ENCODE assay signal across 25 mouse cellular contexts in genomic region chr2:31211204-31211603, GRCm38 (mm10). TPM values are rescaled to one million over a fixed set of nuclear protein-coding genes. Genes with fewer than 3 reads are reported as not detected.
DNase-seq lines count a peak whose midpoint lies in the region; ATAC-seq lines count a peak whose summit lies in the region.
"Had no signal": no experiment of that assay in that cellular context is flagged by ENCODE, and none has a peak within 500 bp of the region (broad histone marks: within the 10 kb centered on the region; RNA-seq: fewer than 3 reads in every experiment).

No protein-coding gene starts in this region.

- H3K4me2 ChIP-seq in heart, embryonic 12.5 days, result peak overlapping the region; percentile 21
- H3K4me2 ChIP-seq in hindbrain, embryonic 13.5 days, result no peak overlapping the region
- H3K4me2 ChIP-seq in hindbrain, embryonic 14.5 days (replicated peaks), result no peak overlapping the region
- no peak overlapping the region for H3K4me2 ChIP-seq in midbrain, embryonic 14.5 days (ENCODE audit: low read length)
- H3K4me2 ChIP-seq: embryonic facial prominence, embryonic 13.5 days; hindbrain, embryonic 12.5 days; limb, embryonic 13.5 days; liver, embryonic 12.5 days; neural tube, embryonic 15.5 days had no signal

- peaks cover 92% of the 10 kb centered on the region for H3K4me1 ChIP-seq in heart, embryonic 12.5 days (replicated peaks)
- H3K4me1 ChIP-seq in hindbrain, embryonic 13.5 days (replicated peaks), result peaks cover 42% of the 10 kb centered on the region
- peaks cover 16% of the 10 kb centered on the region for H3K4me1 ChIP-seq in hindbrain, embryonic 14.5 days (replicated peaks; ENCODE audit: control insufficient read depth, insufficient read depth, low read length)
- H3K4me1 ChIP-seq in embryonic facial prominence, embryonic 10.5 days, result peaks cover 14% of the 10 kb centered on the region
- H3K4me1 ChIP-seq in midbrain, embryonic 14.5 days (ENCODE audit: control insufficient read depth, insufficient read depth, low read length), result peaks cover 14% of the 10 kb centered on the region; the same call in 1 of the 2 replicates
- H3K4me1 ChIP-seq: limb, embryonic 13.5 days had no signal

- H3K4me3 ChIP-seq in heart, embryonic 12.5 days, result peak overlapping the region; percentile 6; the same call in 1 of the 2 replicates
- no peak overlapping the region for H3K4me3 ChIP-seq in hindbrain, embryonic 13.5 days
- H3K4me3 ChIP-seq in hindbrain, embryonic 14.5 days (replicated peaks; ENCODE audit: low read length), result no peak overlapping the region
- no peak overlapping the region for H3K4me3 ChIP-seq in embryonic facial prominence, embryonic 10.5 days
- H3K4me3 ChIP-seq in midbrain, embryonic 14.5 days (replicated peaks; ENCODE audit: low read depth, low read length), result no peak overlapping the region
- H3K4me3 ChIP-seq: embryonic facial prominence, embryonic 13.5 days; erythroblast, embryonic 14.5 days; hindbrain, embryonic 12.5 days; limb, embryonic 13.5 days; liver, embryonic 12.5 days; neural tube, embryonic 15.5 days had no signal

- WGBS in heart, embryonic 12.5 days, result 56% methylated on average over 3 of the region's 3 CpGs
- 47% methylated on average over 3 of the region's 3 CpGs for WGBS in hindbrain, embryonic 13.5 days
- WGBS in hindbrain, embryonic 14.5 days, result 60% methylated on average over 3 of the region's 3 CpGs
- 63% methylated on average over 3 of the region's 3 CpGs for WGBS in embryonic facial prominence, embryonic 10.5 days
- WGBS in midbrain, embryonic 14.5 days, result 31% methylated on average over 3 of the region's 3 CpGs

- H3K27me3 ChIP-seq in heart, embryonic 12.5 days (replicated peaks), result no peaks in the 10 kb centered on the region
- no peaks in the 10 kb centered on the region for H3K27me3 ChIP-seq in hindbrain, embryonic 13.5 days
- no peaks in the 10 kb centered on the region for H3K27me3 ChIP-seq in hindbrain, embryonic 14.5 days (ENCODE audit: control insufficient read depth, insufficient read depth, low read length)
- no peaks in the 10 kb centered on the region for H3K27me3 ChIP-seq in embryonic facial prominence, embryonic 10.5 days (replicated peaks; ENCODE audit: low read depth, poor library complexity, severe bottlenecking)
- H3K27me3 ChIP-seq in midbrain, embryonic 14.5 days (ENCODE audit: control insufficient read depth, insufficient read depth, low read length), result no peaks in the 10 kb centered on the region
- H3K27me3 ChIP-seq: CH12.LX; embryonic facial prominence, embryonic 13.5 days; hindbrain, embryonic 12.5 days; limb, embryonic 13.5 days; liver, embryonic 12.5 days; neural tube, embryonic 15.5 days had no signal

- H3K27ac ChIP-seq in heart, embryonic 12.5 days (ENCODE audit: poor library complexity, severe bottlenecking), result peak overlapping the region; percentile 96
- peak overlapping the region; percentile 52; the same call in 1 of the 2 replicates for H3K27ac ChIP-seq in hindbrain, embryonic 13.5 days
- H3K27ac ChIP-seq in hindbrain, embryonic 14.5 days, result no peak overlapping the region
- H3K27ac ChIP-seq in embryonic facial prominence, embryonic 10.5 days (replicated peaks), result peak overlapping the region; percentile 10; the same call in 1 of the 2 replicates
- peak overlapping the region; percentile 61; the same call in 1 of the 2 replicates for H3K27ac ChIP-seq in midbrain, embryonic 14.5 days (replicated peaks; ENCODE audit: low read depth, low read length)
- H3K27ac ChIP-seq: embryonic facial prominence, embryonic 13.5 days; hindbrain, embryonic 12.5 days; limb, embryonic 13.5 days; liver, embryonic 12.5 days; neural tube, embryonic 15.5 days; stomach, postnatal 0 days had no signal

- H3K9ac ChIP-seq in heart, embryonic 12.5 days, result peak overlapping the region; percentile 62
- no peak overlapping the region for H3K9ac ChIP-seq in hindbrain, embryonic 13.5 days
- H3K9ac ChIP-seq in hindbrain, embryonic 14.5 days, result no peak overlapping the region
- no peak overlapping the region for H3K9ac ChIP-seq in midbrain, embryonic 14.5 days (replicated peaks; ENCODE audit: low read length)
- H3K9ac ChIP-seq: embryonic facial prominence, embryonic 13.5 days; hindbrain, embryonic 12.5 days; limb, embryonic 13.5 days; liver, embryonic 12.5 days; neural tube, embryonic 15.5 days had no signal

- ATAC-seq in heart, embryonic 12.5 days (ENCODE audit: insufficient number of reproducible peaks, low FRiP score), result no peak
- ATAC-seq in hindbrain, embryonic 13.5 days (ENCODE audit: low FRiP score), result no peak
- ATAC-seq in hindbrain, embryonic 14.5 days (ENCODE audit: low FRiP score), result no peak
- no peak for ATAC-seq in midbrain, embryonic 14.5 days (ENCODE audit: low FRiP score, low TSS enrichment)
- ATAC-seq: forebrain, embryonic 14.5 days; liver, embryonic 12.5 days had no signal

- intact Hi-C loops in heart, postnatal 14 days (cut with DNase I), result no loop called here

- H3K9me3 ChIP-seq in heart, embryonic 12.5 days (replicated peaks), result no peaks in the 10 kb centered on the region
- H3K9me3 ChIP-seq in hindbrain, embryonic 13.5 days, result no peaks in the 10 kb centered on the region
- no peaks in the 10 kb centered on the region for H3K9me3 ChIP-seq in hindbrain, embryonic 14.5 days (ENCODE audit: control insufficient read depth, low read length)
- no peaks in the 10 kb centered on the region for H3K9me3 ChIP-seq in embryonic facial prominence, embryonic 10.5 days
- H3K9me3 ChIP-seq in midbrain, embryonic 14.5 days (ENCODE audit: control insufficient read depth, low read length), result no peaks in the 10 kb centered on the region
- H3K9me3 ChIP-seq: embryonic facial prominence, embryonic 13.5 days; G1E; hindbrain, embryonic 12.5 days; limb, embryonic 13.5 days; liver, embryonic 12.5 days; neural tube, embryonic 15.5 days had no signal

- DNase-seq in heart, postnatal 14 days, result no peak
- no peak for DNase-seq in hindbrain, embryonic 14.5 days (ENCODE audit: low spot score)
- DNase-seq in embryonic facial prominence, embryonic 10.5 days (ENCODE audit: low spot score), result no peak
- peak; percentile 35 for DNase-seq in midbrain, embryonic 14.5 days
- DNase-seq in thymus, adult 18-20 months, result no peak
- DNase-seq: adrenal gland, adult 2 months; B cell, adult 2 months; cerebellum, adult 11-12 months; cerebellum, postnatal 10 days; gastrocnemius, postnatal 10 days; kidney, postnatal 36 days; lung, adult 18-20 months; lung, postnatal 10 days had no signal

- peaks cover 79% of the 10 kb centered on the region for H3K36me3 ChIP-seq in heart, embryonic 12.5 days
- H3K36me3 ChIP-seq in hindbrain, embryonic 13.5 days, result peaks cover 82% of the 10 kb centered on the region
- H3K36me3 ChIP-seq in hindbrain, embryonic 14.5 days (replicated peaks; ENCODE audit: control insufficient read depth, insufficient read depth), result peaks cover 67% of the 10 kb centered on the region
- H3K36me3 ChIP-seq in embryonic facial prominence, embryonic 10.5 days (replicated peaks), result peaks cover 90% of the 10 kb centered on the region
- peaks cover 52% of the 10 kb centered on the region for H3K36me3 ChIP-seq in midbrain, embryonic 14.5 days (ENCODE audit: control insufficient read depth, insufficient read depth, low read length)

RNA-seq across cellular contexts. Expression of gene Ncs1, which starts 34.4 kb away (rescaled TPM):
- polyA plus RNA-seq in heart, embryonic 12.5 days (2016; fragmentation: Nextera tagmentation; extraction: Ambion mirVana), result 51.7 and 52.8 TPM in 2 replicates
- 10 to 100 TPM in 1 of 2 experiments, 1 to 10 TPM in 1; 7.9 to 11.9 TPM for total RNA-seq in heart, postnatal 14 days (2021)
- 144 and 150 TPM in 2 replicates for polyA plus RNA-seq in hindbrain, embryonic 13.5 days (2015; fragmentation: Nextera tagmentation; extraction: Ambion mirVana)
- 213 TPM in 2 replicates for polyA plus RNA-seq in hindbrain, embryonic 14.5 days (2014; fragmentation: Nextera tagmentation; extraction: Ambion mirVana)
- polyA plus RNA-seq in embryonic facial prominence, embryonic 10.5 days (2016; fragmentation: Nextera tagmentation; extraction: Ambion mirVana), result 66.0 and 66.5 TPM in 2 replicates
- polyA plus RNA-seq in midbrain, embryonic 14.5 days (2014; fragmentation: Nextera tagmentation; extraction: Ambion mirVana), result 167 and 185 TPM in 2 replicates
- polyA plus RNA-seq: erythroblast, embryonic 14.5 days; G1E had no signal

RNA-seq across cellular contexts. Expression of gene Gpr107, which starts 59.1 kb away (rescaled TPM):
- 37.4 and 40.4 TPM in 2 replicates for polyA plus RNA-seq in heart, embryonic 12.5 days (2016; fragmentation: Nextera tagmentation; extraction: Ambion mirVana)
- 10 to 100 TPM; 39.2 to 41.7 TPM for total RNA-seq in heart, postnatal 14 days (2021)
- polyA plus RNA-seq in hindbrain, embryonic 13.5 days (2015; fragmentation: Nextera tagmentation; extraction: Ambion mirVana), result 38.1 and 38.2 TPM in 2 replicates
- 25.1 and 26.1 TPM in 2 replicates for polyA plus RNA-seq in hindbrain, embryonic 14.5 days (2014; fragmentation: Nextera tagmentation; extraction: Ambion mirVana)
- 28.7 and 32.4 TPM in 2 replicates for polyA plus RNA-seq in embryonic facial prominence, embryonic 10.5 days (2016; fragmentation: Nextera tagmentation; extraction: Ambion mirVana)
- polyA plus RNA-seq in midbrain, embryonic 14.5 days (2014; fragmentation: Nextera tagmentation; extraction: Ambion mirVana), result 25.5 and 25.6 TPM in 2 replicates
